1 mouse cellular context compared by ENCODE assay signal in the genomic region with DNA sequence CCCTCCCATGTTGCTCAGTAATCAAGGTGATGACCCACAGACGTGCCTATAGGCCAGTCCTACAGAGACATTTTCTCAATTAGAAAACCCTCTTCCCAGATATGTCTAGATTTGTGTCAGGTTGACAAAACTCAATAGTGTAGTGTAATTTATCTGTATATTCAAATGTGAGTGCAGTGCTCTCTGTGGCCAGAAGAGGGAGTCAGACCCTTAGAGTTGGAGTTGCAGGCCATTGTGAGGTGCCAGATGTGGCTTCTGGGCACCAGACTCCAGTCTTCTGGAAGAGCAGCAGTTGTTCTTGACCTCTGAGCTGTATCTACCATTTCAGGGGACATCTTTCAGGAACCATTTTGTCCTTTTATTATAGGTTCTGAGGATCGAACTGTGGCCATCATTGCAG.
A peak's percentile ranks its signal among the peaks of the same experiment; 100 is the strongest.
TF ChIP-seq lines count a peak whose summit lies in the region.

No protein-coding gene starts in this region.

TF ChIP-seq in MEL, 35 proteins besides CTCF, POLR2A, EP300 and RAD21:
- no peak for TF ChIP-seq USF2 (IDR thresholded peaks at IDR 0.05; ENCODE audit: borderline replicate concordance in 1 of 2, insufficient read depth in 1 of 2, low read depth in 1 of 2, low read length in 2 of 2)
- TF ChIP-seq ETS1 (IDR thresholded peaks at IDR 0.05; ENCODE audit: low read depth, low read length): no peak
- TF ChIP-seq SIN3A (IDR thresholded peaks at IDR 0.05; ENCODE audit: low read length): no peak
- peak; percentile 16; the same call in 1 of the 2 replicates for TF ChIP-seq SMC3 (IDR thresholded peaks at IDR 0.05; ENCODE audit: low read depth, low read length)
- TF ChIP-seq POLR2AphosphoS2 (IDR thresholded peaks at IDR 0.05; ENCODE audit: low read length): no peak
- TF ChIP-seq USF1 (IDR thresholded peaks at IDR 0.05; ENCODE audit: low read depth, low read length): no peak
